Mouse (Mus musculus): ENCODE measurements around the gene Zfand5.

- TF ChIP-seq CTCF (IDR thresholded peaks at IDR 0.05; ENCODE audit: borderline replicate concordance, insufficient read depth, low read depth, low read length) (no peak), POLR2A (IDR thresholded peaks at IDR 0.05; ENCODE audit: borderline replicate concordance, insufficient read depth, low read length) (no peak)
Measured at GRCm38 (mm10) chr19:21315701-21316100, 43.6 kb downstream of the Zfand5 start.
